16 mouse cellular contexts compared by ENCODE assay signal in genomic region chr16:72585160-72585813, GRCm38 (mm10).
A peak's percentile ranks its signal among the peaks of the same experiment; 100 is the strongest.
DNase-seq lines count a peak whose midpoint lies in the region; ATAC-seq and TF ChIP-seq lines count a peak whose summit lies in the region.
"Had no signal": no experiment of that assay in that cellular context is flagged by ENCODE, and none has a peak within 500 bp of the region (broad histone marks: within the 10 kb centered on the region; RNA-seq: fewer than 3 reads in every experiment).

No protein-coding gene starts in this region.

- no peak for TF ChIP-seq POLR2A in lung, adult 2 months (IDR thresholded peaks at IDR 0.05; ENCODE audit: borderline replicate concordance, extremely low read depth, low read depth, low read length)

- 63% methylated on average over 3 of the region's 3 CpGs for WGBS in lung, embryonic 15.5 days
- 79% methylated on average over 3 of the region's 3 CpGs for WGBS in lung, adult 2 months
- WGBS in forebrain, embryonic 13.5 days = 38% methylated on average over 3 of the region's 3 CpGs
- WGBS in hindbrain, embryonic 13.5 days = 29% methylated on average over 2 of the region's 3 CpGs
- WGBS in midbrain, embryonic 16.5 days = 36% methylated on average over 3 of the region's 3 CpGs

- H3K9ac ChIP-seq in lung, embryonic 15.5 days = no peak overlapping the region
- H3K9ac ChIP-seq in forebrain, embryonic 13.5 days = no peak overlapping the region
- H3K9ac ChIP-seq in hindbrain, embryonic 13.5 days = no peak overlapping the region
- H3K9ac ChIP-seq in midbrain, embryonic 16.5 days (ENCODE audit: low read depth, low read length) = no peak overlapping the region
- H3K9ac ChIP-seq: heart, embryonic 12.5 days had no signal

- H3K4me3 ChIP-seq in lung, embryonic 15.5 days = no peak overlapping the region
- H3K4me3 ChIP-seq in lung, adult 2 months (replicated peaks; ENCODE audit: extremely low read depth, low read depth, low read length) = no peak overlapping the region
- H3K4me3 ChIP-seq in forebrain, embryonic 13.5 days = no peak overlapping the region
- H3K4me3 ChIP-seq in hindbrain, embryonic 13.5 days = no peak overlapping the region
- H3K4me3 ChIP-seq in midbrain, embryonic 16.5 days (ENCODE audit: low read depth, low read length) = no peak overlapping the region
- H3K4me3 ChIP-seq: heart, embryonic 12.5 days had no signal

- H3K36me3 ChIP-seq in lung, embryonic 15.5 days = no peaks in the 10 kb centered on the region
- H3K36me3 ChIP-seq in forebrain, embryonic 13.5 days (ENCODE audit: poor library complexity, severe bottlenecking) = no peaks in the 10 kb centered on the region
- H3K36me3 ChIP-seq in hindbrain, embryonic 13.5 days = no peaks in the 10 kb centered on the region
- no peaks in the 10 kb centered on the region for H3K36me3 ChIP-seq in midbrain, embryonic 16.5 days (ENCODE audit: control insufficient read depth, insufficient read depth, low read length)
- H3K36me3 ChIP-seq: G1E; heart, embryonic 12.5 days had no signal

- no peak overlapping the region for H3K4me2 ChIP-seq in lung, embryonic 15.5 days
- no peak overlapping the region for H3K4me2 ChIP-seq in forebrain, embryonic 13.5 days
- no peak overlapping the region for H3K4me2 ChIP-seq in hindbrain, embryonic 13.5 days
- H3K4me2 ChIP-seq in midbrain, embryonic 16.5 days (ENCODE audit: low read length) = no peak overlapping the region
- H3K4me2 ChIP-seq: heart, embryonic 12.5 days; liver, embryonic 11.5 days had no signal

- H3K27me3 ChIP-seq in lung, embryonic 15.5 days = no peaks in the 10 kb centered on the region
- no peaks in the 10 kb centered on the region for H3K27me3 ChIP-seq in forebrain, embryonic 13.5 days
- H3K27me3 ChIP-seq in hindbrain, embryonic 13.5 days = no peaks in the 10 kb centered on the region
- H3K27me3 ChIP-seq in midbrain, embryonic 16.5 days (ENCODE audit: control insufficient read depth, insufficient read depth, low read depth, low read length) = no peaks in the 10 kb centered on the region
- H3K27me3 ChIP-seq: heart, embryonic 12.5 days had no signal

- no peak for DNase-seq in lung, adult 2 months
- DNase-seq in heart, postnatal 36 days = no peak
- DNase-seq in kidney, postnatal 36 days = no peak
- DNase-seq: cerebellum, adult 2 months; gastrocnemius, postnatal 36 days; kidney, adult 8-10 months; kidney, postnatal 4 days; right cerebral cortex, postnatal 14 days had no signal

- peak; percentile 55; the same call in 1 of the 2 replicates for ATAC-seq in lung, embryonic 15.5 days (ENCODE audit: borderline replicate concordance, extremely low read depth, low FRiP score, low TSS enrichment)
- ATAC-seq in forebrain, embryonic 13.5 days = peak; percentile 90
- ATAC-seq in hindbrain, embryonic 13.5 days (ENCODE audit: low FRiP score) = peak; percentile 79
- ATAC-seq in midbrain, embryonic 16.5 days = peak; percentile 84; the same call in 1 of the 2 replicates

- H3K27ac ChIP-seq in lung, embryonic 15.5 days = no peak overlapping the region
- H3K27ac ChIP-seq in forebrain, embryonic 13.5 days = 0 out of 2 replicates have a peak overlapping the region, but pooled peaks have one; percentile 57
- H3K27ac ChIP-seq in hindbrain, embryonic 13.5 days = peak overlapping the region; percentile 58; the same call in 1 of the 2 replicates
- peak overlapping the region; percentile 11; the same call in 1 of the 2 replicates for H3K27ac ChIP-seq in midbrain, embryonic 16.5 days (ENCODE audit: low read length)
- H3K27ac ChIP-seq: macrophage had no signal

- H3K4me1 ChIP-seq in lung, embryonic 15.5 days = no peaks in the 10 kb centered on the region
- no peaks in the 10 kb centered on the region for H3K4me1 ChIP-seq in lung, adult 2 months (ENCODE audit: control insufficient read depth, insufficient read depth, low read length)
- H3K4me1 ChIP-seq in forebrain, embryonic 13.5 days = peaks cover 15% of the 10 kb centered on the region; the same call in 1 of the 2 replicates
- H3K4me1 ChIP-seq in hindbrain, embryonic 13.5 days (replicated peaks) = peaks cover 12% of the 10 kb centered on the region
- peaks cover 9% of the 10 kb centered on the region for H3K4me1 ChIP-seq in midbrain, embryonic 16.5 days (ENCODE audit: control insufficient read depth, insufficient read depth, low read length)
- H3K4me1 ChIP-seq: heart, embryonic 12.5 days had no signal

- no peak for TF ChIP-seq CTCF in lung, adult 2 months (IDR thresholded peaks at IDR 0.05; ENCODE audit: insufficient read depth, low read length)

- intact Hi-C loops in heart, postnatal 36 days (cut with DNase I) = no loop called here

- no peaks in the 10 kb centered on the region for H3K9me3 ChIP-seq in lung, embryonic 15.5 days
- no peaks in the 10 kb centered on the region for H3K9me3 ChIP-seq in forebrain, embryonic 13.5 days (replicated peaks)
- H3K9me3 ChIP-seq in hindbrain, embryonic 13.5 days = no peaks in the 10 kb centered on the region
- no peaks in the 10 kb centered on the region for H3K9me3 ChIP-seq in midbrain, embryonic 16.5 days (replicated peaks; ENCODE audit: control insufficient read depth, low read length, poor library complexity, severe bottlenecking)
- H3K9me3 ChIP-seq: G1E; heart, embryonic 12.5 days had no signal
